Mouse (Mus musculus) C2C12 (cell line): ENCODE measurements around the gene Wrap73.

Source experiments
- CTCF ChIP-seq: IDR thresholded peaks from one replicate; pipeline ENCODE4 v1.5.1; 2011; ENCODE audit not compliant: control insufficient read depth, insufficient read depth, insufficient read length
- MYOD1 ChIP-seq: IDR thresholded peaks from one replicate; pipeline ENCODE4 v1.6.1; 2011; ENCODE audit warnings: low read depth; ENCODE audit not compliant: control insufficient read depth, insufficient read length
- MYOG ChIP-seq: IDR thresholded peaks from one replicate; pipeline ENCODE4 v1.6.1; 2011; ENCODE audit not compliant: control insufficient read depth, insufficient read length; ENCODE audit errors: extremely low read depth
- USF1 ChIP-seq: IDR thresholded peaks from one replicate; pipeline ENCODE4 v1.6.1; 2011; ENCODE audit warnings: low read depth, mild to moderate bottlenecking, control low read depth, moderate library complexity

DNA sequence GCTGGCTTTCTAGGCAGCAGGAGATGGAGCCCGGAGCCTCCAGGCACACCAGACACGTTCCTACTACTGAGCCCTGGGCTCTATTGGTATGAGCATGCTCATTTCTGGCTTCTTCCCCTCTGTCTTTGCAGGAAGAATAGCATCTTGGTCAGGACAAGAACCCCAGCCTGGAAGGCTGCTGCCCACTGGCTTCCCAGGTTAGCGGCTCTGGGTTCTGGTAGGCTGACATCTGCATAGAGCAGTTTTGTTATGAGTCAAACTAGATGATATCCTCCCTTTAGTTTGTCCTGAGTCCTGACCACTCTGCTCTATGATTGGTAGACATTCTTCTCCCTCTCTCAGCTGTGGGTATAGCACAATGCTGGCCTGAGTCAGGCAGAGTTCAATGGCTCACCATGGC lies 14.9 kb upstream of the Wrap73 start:
- TF ChIP-seq CTCF, result no peak
- no peak for TF ChIP-seq MYOD1
- no peak for TF ChIP-seq USF1
- no peak for TF ChIP-seq MYOG
